Mouse (Mus musculus) bone marrow, adult 2 months (tissue): Measurements from ENCODE around the gene Nhlrc3. TPM values are rescaled to one million over a fixed set of nuclear protein-coding genes. Genes with fewer than 3 reads are reported as not detected.

Source experiments
- H3K27ac ChIP-seq: fragments of 200-500 bp; 2 replicates; pipeline ENCODE4 v1.5.1; 2012; ENCODE audit warnings: low read depth, mild to moderate bottlenecking, control low read depth, inconsistent platforms, low read length; ENCODE audit not compliant: control insufficient read depth, poor library complexity, insufficient read depth
- H3K4me1 ChIP-seq: fragments of 200-500 bp; 2 replicates; pipeline ENCODE4 v1.6.1; 2011; ENCODE audit warnings: low read length; ENCODE audit not compliant: control insufficient read depth, insufficient read depth
- H3K4me3 ChIP-seq: fragments of 200-500 bp; replicated peaks from 2 replicates; pipeline ENCODE3; 2011; ENCODE audit warnings: mild to moderate bottlenecking, low read depth, low read length, control low read depth; ENCODE audit not compliant: control insufficient read depth
- CTCF ChIP-seq: fragments of 200-500 bp; IDR thresholded peaks from 2 replicates; pipeline ENCODE4 v1.5.1; 2011; ENCODE audit warnings: low read length, control low read depth; ENCODE audit not compliant: control insufficient read depth, insufficient read depth
- POLR2A ChIP-seq: fragments of 200-500 bp; IDR thresholded peaks from 2 replicates; pipeline ENCODE4 v1.6.1; 2011; ENCODE audit warnings: low read depth, mild to moderate bottlenecking, control low read depth, low read length, borderline replicate concordance; ENCODE audit not compliant: control insufficient read depth
- WGBS: fragments of 180-500 bp; shearing (Covaris S2); methylation state at CpG from one replicate; pipeline ENCODE4 v1.1.7; 2018; 5-methylcytosine and 5-hydroxymethylcytosine counted together
- polyA plus RNA-seq: library from polyadenylated mRNA; stranded (reverse); fragments of >200 nt; gene quantifications from 2 replicates; pipeline ENCODE4 v1.2.4, GENCODE M21; 2011; ENCODE audit warnings: low replicate concordance; ENCODE audit not compliant: missing spikeins, insufficient read depth, insufficient read length

Nhlrc3 gene
- polyA plus RNA-seq, 1 experiment = 4.0 TPM

GRCm38 (mm10) chr3:53422691-53423090 is 40.4 kb downstream of the Nhlrc3 start:
- Histone ChIP-seq H3K27ac (no peak overlapping the region), H3K4me1 (no peaks in the 10 kb centered on the region)

GRCm38 (mm10) chr3:53421656-53422055 is 41.5 kb downstream of the Nhlrc3 start:
- TF ChIP-seq CTCF (no peak), POLR2A (no peak)
- WGBS = 77% methylated on average over 12 of the region's 12 CpGs
- Histone ChIP-seq H3K4me3 (no peak overlapping the region), H3K4me1 (no peaks in the 10 kb centered on the region), H3K27ac (no peak overlapping the region)

More at GRCm38 (mm10) chr3:53422691-53423090, 40.4 kb downstream of the Nhlrc3 start:
- H3K4me3 ChIP-seq = no peak overlapping the region
- WGBS = 69% methylated on average over 1 of the region's 1 CpGs
- TF ChIP-seq CTCF (no peak), POLR2A (no peak)

- Histone ChIP-seq H3K4me3 (no peak overlapping the region), H3K4me1 (no peaks in the 10 kb centered on the region), H3K27ac (no peak overlapping the region)
- 80% methylated on average over 7 of the region's 7 CpGs for WGBS
- no peak for TF ChIP-seq POLR2A
- TF ChIP-seq CTCF = no peak
Measured at GRCm38 (mm10) chr3:53417701-53418100, 45.4 kb downstream of the Nhlrc3 start.

GRCm38 (mm10) chr3:53416036-53416506 is 47.1 kb downstream of the Nhlrc3 start:
- H3K4me3 ChIP-seq = no peak overlapping the region
- H3K4me1 ChIP-seq = no peaks in the 10 kb centered on the region
- WGBS = 78% methylated on average over 5 of the region's 5 CpGs
- H3K27ac ChIP-seq = no peak overlapping the region
- no peak for TF ChIP-seq POLR2A
- TF ChIP-seq CTCF = no peak

GRCm38 (mm10) chr3:53413959-53414358 is 49.2 kb downstream of the Nhlrc3 start:
- no peaks in the 10 kb centered on the region for H3K4me1 ChIP-seq
- H3K4me3 ChIP-seq = no peak overlapping the region
- no peak for TF ChIP-seq CTCF
- TF ChIP-seq POLR2A = no peak
- no peak overlapping the region for H3K27ac ChIP-seq
- 53% methylated on average over 3 of the region's 3 CpGs for WGBS

- Histone ChIP-seq H3K4me1 (no peaks in the 10 kb centered on the region), H3K27ac (no peak overlapping the region), H3K4me3 (no peak overlapping the region)
- WGBS = 59% methylated on average over 2 of the region's 2 CpGs
- TF ChIP-seq POLR2A = no peak
- TF ChIP-seq CTCF = no peak
Measured at GRCm38 (mm10) chr3:53413465-53413864, 49.7 kb downstream of the Nhlrc3 start.

- no peak overlapping the region for H3K4me3 ChIP-seq
- H3K27ac ChIP-seq = no peak overlapping the region
- H3K4me1 ChIP-seq = no peaks in the 10 kb centered on the region
- no peak for TF ChIP-seq CTCF
- TF ChIP-seq POLR2A = no peak
- 81% methylated on average over 5 of the region's 5 CpGs for WGBS
Measured at GRCm38 (mm10) chr3:53412259-53412658, 50.9 kb downstream of the Nhlrc3 start.

- WGBS = 83% methylated on average over 6 of the region's 6 CpGs
- TF ChIP-seq POLR2A (no peak), CTCF (no peak)
- Histone ChIP-seq H3K4me3 (no peak overlapping the region), H3K27ac (no peak overlapping the region), H3K4me1 (no peaks in the 10 kb centered on the region)
Measured at GRCm38 (mm10) chr3:53410031-53410430, 53.1 kb downstream of the Nhlrc3 start.

GRCm38 (mm10) chr3:53407145-53407544 is 56.0 kb downstream of the Nhlrc3 start:
- H3K27ac ChIP-seq = no peak overlapping the region
- H3K4me3 ChIP-seq = no peak overlapping the region
- WGBS = 67% methylated on average over 1 of the region's 1 CpGs
- H3K4me1 ChIP-seq = no peaks in the 10 kb centered on the region
- TF ChIP-seq CTCF (no peak), POLR2A (no peak)

Other genes starting within 250 kb of the Nhlrc3 start
- gene Proser1, start 334 bp upstream of the Nhlrc3 start, polyA plus RNA-seq = 4.4 and 6.0 TPM in 2 replicates
- gene Stoml3, start 25.3 kb upstream of the Nhlrc3 start, polyA plus RNA-seq = not detected in 2 replicates
- gene Frem2, start 194.0 kb upstream of the Nhlrc3 start, polyA plus RNA-seq = 0.22 TPM in 1 of 2 replicates, not detected in the other